Mouse (Mus musculus) heart, embryonic 14.5 days (tissue): ENCODE measurements around the gene Prmt1. TPM values are rescaled to one million over a fixed set of nuclear protein-coding genes. Genes with fewer than 3 reads are reported as not detected.

Source experiments
- ATAC-seq: fragments of 200-750 bp; cut with Nextera tagmentation; 2 replicates; pipeline ENCODE4 v1.8.0; 2017; ENCODE audit warnings: low read depth, moderate TSS enrichment; ENCODE audit not compliant: insufficient number of reproducible peaks, insufficient read depth, low FRiP score
- H3K27ac ChIP-seq, 2 experiments: fragments of 200-500 bp in 1 of 2; fragments of 300-500 bp in 1 of 2; sonication (generic) in 1 of 2; replicated peaks in 1 of 2; 2 replicates each; pipeline ENCODE4 v1.5.1; 2012 to 2014; ENCODE audit warnings: low read depth in 2 of 2, low read length in 2 of 2, control low read depth in 1 of 2, mild to moderate bottlenecking in 1 of 2, mixed read lengths in 1 of 2; ENCODE audit not compliant: control insufficient read depth in 1 of 2, insufficient read depth in 1 of 2
- H3K27me3 ChIP-seq: fragments of 300-500 bp; sonication (generic); 2 replicates; pipeline ENCODE4 v1.6.1; 2014; ENCODE audit warnings: mild to moderate bottlenecking, low read length, control low read depth; ENCODE audit not compliant: control insufficient read depth, insufficient read depth
- H3K36me3 ChIP-seq: fragments of 300-500 bp; sonication (generic); 2 replicates; pipeline ENCODE4 v1.6.1; 2014; ENCODE audit warnings: mild to moderate bottlenecking, control low read depth, low read length, mixed read lengths; ENCODE audit not compliant: control insufficient read depth, insufficient read depth
- H3K4me1 ChIP-seq, 2 experiments: fragments of 200-500 bp in 1 of 2; fragments of 300-500 bp in 1 of 2; sonication (generic) in 1 of 2; 2 replicates each; pipeline ENCODE4 v1.6.1; 2012 to 2014; ENCODE audit warnings: low read length in 2 of 2, control low read depth in 1 of 2, mixed read lengths in 1 of 2; ENCODE audit not compliant: control insufficient read depth in 2 of 2, insufficient read depth in 2 of 2
- H3K4me2 ChIP-seq: fragments of 300-500 bp; sonication (generic); 2 replicates; pipeline ENCODE4 v1.6.1; 2014; ENCODE audit warnings: mild to moderate bottlenecking, low read length
- H3K4me3 ChIP-seq, 2 experiments: fragments of 200-500 bp in 1 of 2; fragments of 300-500 bp in 1 of 2; sonication (generic) in 1 of 2; 2 replicates each; pipeline ENCODE4 v1.5.1; 2012 to 2014; ENCODE audit warnings: low read length in 2 of 2, mild to moderate bottlenecking in 2 of 2, control low read depth in 1 of 2, low read depth in 1 of 2, moderate library complexity in 1 of 2; ENCODE audit not compliant: control insufficient read depth in 1 of 2, insufficient read depth in 1 of 2
- H3K9ac ChIP-seq: fragments of 300-500 bp; sonication (generic); 2 replicates; pipeline ENCODE4 v1.6.1; 2014; ENCODE audit warnings: mild to moderate bottlenecking, low read length
- H3K9me3 ChIP-seq: fragments of 300-500 bp; sonication (generic); 2 replicates; pipeline ENCODE4 v1.6.1; 2016; ENCODE audit warnings: low read length, control low read depth; ENCODE audit not compliant: control insufficient read depth
- WGBS: fragments of 180-500 bp; shearing (Covaris S2); extraction: QIAGEN DNeasy Blood & Tissue Kit; methylation state at CpG from one replicate; pipeline ENCODE4 v1.1.7; 2014; 5-methylcytosine and 5-hydroxymethylcytosine counted together
- polyA plus RNA-seq: library from polyadenylated mRNA; unstranded; fragments of >200 nt; fragmentation: Nextera tagmentation; extraction: Ambion mirVana; gene quantifications from 2 replicates; pipeline ENCODE4 v1.2.1, GENCODE M21; 2014

Gene Prmt1
- polyA plus RNA-seq, 1 experiment from 2014 or later, result 134 TPM

DNA sequence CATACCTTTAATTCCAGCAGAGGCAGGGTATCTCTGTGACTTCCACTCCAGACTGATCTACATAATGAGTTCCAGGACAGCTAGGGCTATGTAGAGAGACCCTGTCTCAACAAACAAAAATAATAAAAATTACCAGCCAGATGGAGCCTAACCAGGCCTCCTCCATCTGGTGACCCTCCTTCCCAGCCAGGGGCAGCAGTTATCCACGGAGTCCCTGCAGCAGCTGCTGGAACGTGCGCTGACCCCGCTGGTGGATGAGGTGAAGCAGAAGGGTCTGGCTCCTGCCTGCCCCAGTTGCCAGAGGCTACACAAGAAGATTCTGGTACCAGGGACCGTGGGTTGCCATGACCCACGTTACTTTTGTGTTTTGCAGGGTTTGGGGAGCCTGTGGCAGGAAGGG lies 30.1 kb downstream of the Prmt1 start:
- Histone ChIP-seq H3K27me3 (peaks cover 7% of the 10 kb centered on the region), H3K9me3 (no peaks in the 10 kb centered on the region), H3K4me2 (no peak overlapping the region), H3K27ac (no peak overlapping the region), H3K4me3 (no peak overlapping the region), H3K9ac (no peak overlapping the region), H3K4me1 (peaks cover 2 to 4% of the 10 kb centered on the region in 2 experiments; a peak in 3 of 4 replicates), H3K36me3 (no peaks in the 10 kb centered on the region)
- WGBS, result 63% methylated on average over 6 of the region's 6 CpGs
- no peak for ATAC-seq

DNA sequence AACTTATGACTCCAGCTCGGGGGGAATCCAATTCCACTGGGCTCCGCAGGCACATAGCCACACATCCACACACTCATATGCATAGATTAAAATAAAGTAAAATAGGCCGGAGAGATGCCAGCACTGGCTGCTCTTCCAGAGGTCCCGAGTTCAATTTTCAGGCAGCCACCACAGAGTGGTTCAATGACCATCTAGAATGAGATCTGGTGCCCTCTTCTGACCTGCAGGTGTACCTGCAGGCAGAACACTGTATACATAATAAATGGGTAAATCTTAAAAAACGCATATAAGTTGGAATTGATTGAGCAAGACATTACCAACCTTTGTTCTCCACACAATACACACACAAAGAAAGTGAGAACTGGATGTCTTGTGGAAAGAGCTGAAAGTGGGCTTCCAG lies 30.7 kb downstream of the Prmt1 start:
- ATAC-seq, result no peak
- H3K36me3 ChIP-seq, result no peaks in the 10 kb centered on the region
- H3K9ac ChIP-seq, result no peak overlapping the region
- peaks cover 2 to 4% of the 10 kb centered on the region in 2 experiments; a peak in 3 of 4 replicates for H3K4me1 ChIP-seq
- peaks cover 13% of the 10 kb centered on the region for H3K27me3 ChIP-seq
- no peak overlapping the region for H3K4me2 ChIP-seq
- H3K27ac ChIP-seq, result no peak overlapping the region
- WGBS, result 46% methylated on average over 5 of the region's 5 CpGs
- no peak overlapping the region for H3K4me3 ChIP-seq
- H3K9me3 ChIP-seq, result no peaks in the 10 kb centered on the region

DNA sequence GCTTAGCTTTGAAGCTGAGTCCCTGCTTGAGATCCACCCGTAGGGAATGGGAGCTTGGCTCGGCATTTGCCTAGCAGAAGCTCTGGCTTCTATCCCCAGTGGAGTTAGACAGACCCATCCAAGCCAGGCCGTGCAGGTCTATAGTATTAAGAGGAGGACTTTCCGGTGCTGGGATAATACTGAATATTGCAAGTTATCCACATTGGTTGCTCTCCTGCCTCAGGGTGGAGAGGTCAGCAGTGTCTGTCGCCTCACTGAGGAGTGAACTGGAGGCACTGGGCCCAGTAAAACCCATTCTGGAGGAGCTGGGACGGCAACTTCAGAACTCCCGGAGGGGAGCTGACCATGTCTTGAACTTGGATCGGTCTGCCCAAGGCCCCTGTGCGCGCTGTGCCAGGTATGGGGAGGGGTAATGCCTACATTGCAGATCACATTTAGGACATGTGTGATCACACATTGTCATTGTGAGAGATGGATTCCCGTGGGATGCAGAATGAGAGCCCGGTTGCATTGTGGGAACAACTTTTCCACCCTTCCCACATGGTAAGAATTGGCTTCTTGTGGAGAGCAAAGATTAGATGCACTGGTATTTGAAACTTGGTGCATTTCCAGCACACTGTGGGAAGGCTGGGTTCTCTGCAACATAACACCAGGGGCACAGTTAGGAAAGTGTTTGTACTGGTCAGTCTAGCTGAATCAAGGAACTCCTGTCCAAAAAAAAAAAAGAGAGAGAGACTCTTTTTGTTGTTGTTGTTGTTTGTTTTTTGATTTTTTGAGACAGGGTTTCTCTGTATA lies 32.1 kb downstream of the Prmt1 start:
- Histone ChIP-seq H3K4me3 (no peak overlapping the region), H3K4me2 (no peak overlapping the region), H3K9me3 (no peaks in the 10 kb centered on the region), H3K36me3 (no peaks in the 10 kb centered on the region), H3K27ac (no peak overlapping the region), H3K4me1 (peaks cover 2 to 4% of the 10 kb centered on the region in 2 experiments; a peak in 3 of 4 replicates), H3K9ac (no peak overlapping the region), H3K27me3 (peaks cover 22% of the 10 kb centered on the region)
- 77% methylated on average over 12 of the region's 12 CpGs for WGBS
- no peak for ATAC-seq

DNA sequence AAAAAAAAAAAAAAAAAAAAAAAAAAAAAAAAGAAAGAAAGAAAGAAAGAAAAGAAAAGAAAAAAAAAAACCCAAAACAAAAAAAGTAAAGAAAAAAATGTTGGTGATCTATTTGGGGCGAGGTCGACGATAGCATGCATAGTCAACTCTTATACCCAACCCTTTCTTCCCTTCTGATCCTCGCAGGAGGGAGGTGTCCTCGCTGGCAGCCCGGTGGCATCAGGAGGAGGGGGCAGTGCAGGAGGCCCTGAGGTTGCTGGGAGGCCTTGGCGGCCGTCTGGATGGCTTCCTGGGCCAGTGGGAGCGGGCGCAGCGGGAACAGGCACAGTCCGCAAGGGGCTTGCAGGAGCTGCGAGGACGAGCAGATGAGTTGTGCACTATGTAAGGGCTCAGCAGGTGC lies 32.8 kb downstream of the Prmt1 start:
- 52% methylated on average over 14 of the region's 14 CpGs for WGBS
- Histone ChIP-seq H3K9ac (no peak overlapping the region), H3K27ac (no peak overlapping the region), H3K4me1 (peaks cover 2 to 4% of the 10 kb centered on the region in 2 experiments; a peak in 3 of 4 replicates), H3K27me3 (peaks cover 27% of the 10 kb centered on the region), H3K9me3 (no peaks in the 10 kb centered on the region), H3K4me3 (no peak overlapping the region), H3K4me2 (no peak overlapping the region), H3K36me3 (no peaks in the 10 kb centered on the region)
- ATAC-seq, result no peak

DNA sequence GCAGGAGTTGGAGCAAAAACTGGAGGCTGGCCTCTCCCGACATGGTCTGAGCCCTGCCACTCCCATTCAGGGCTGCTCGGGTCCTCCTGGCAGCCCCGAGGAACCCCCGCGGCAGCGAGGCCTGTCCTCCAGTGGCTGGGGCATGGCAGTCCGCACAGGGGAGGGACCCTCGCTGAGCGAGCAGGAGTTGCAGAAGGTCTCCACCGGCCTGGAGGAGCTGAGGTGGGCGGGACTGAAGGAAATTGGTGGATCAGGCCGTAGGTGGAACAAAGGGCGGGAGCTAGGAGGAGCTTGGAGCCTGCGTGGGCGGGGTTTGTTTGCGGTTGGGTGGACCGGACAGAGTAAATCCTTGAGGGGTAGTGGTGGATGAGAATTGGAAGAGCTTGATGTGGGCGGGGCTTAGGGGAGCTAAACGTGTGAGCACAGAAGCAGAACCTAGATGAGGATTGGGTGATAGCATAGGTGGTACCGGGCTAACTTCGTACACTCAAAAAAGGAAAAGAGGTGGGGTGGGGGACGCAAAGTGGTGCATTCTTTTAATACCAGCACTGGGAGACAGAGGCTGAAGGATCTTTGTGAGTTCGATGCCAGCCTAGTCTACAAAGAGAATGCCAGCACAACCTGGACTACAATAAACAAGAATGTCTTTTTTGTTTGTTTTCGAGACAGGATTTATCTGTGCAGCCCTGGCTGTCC lies 33.6 kb downstream of the Prmt1 start:
- Histone ChIP-seq H3K9me3 (no peaks in the 10 kb centered on the region), H3K27me3 (peaks cover 30% of the 10 kb centered on the region), H3K4me2 (peak overlapping the region; percentile 96), H3K4me1 (peaks cover 2 to 4% of the 10 kb centered on the region in 2 experiments; a peak in 3 of 4 replicates), H3K9ac (peak overlapping the region; percentile 73), H3K27ac (peak overlapping the region; percentile 13 to 60; a peak in 3 of 4 replicates), H3K36me3 (no peaks in the 10 kb centered on the region), H3K4me3 (peak overlapping the region; percentile 55 to 56)
- 7% methylated on average over 24 of the region's 24 CpGs for WGBS
- peak; percentile 88 for ATAC-seq

DNA sequence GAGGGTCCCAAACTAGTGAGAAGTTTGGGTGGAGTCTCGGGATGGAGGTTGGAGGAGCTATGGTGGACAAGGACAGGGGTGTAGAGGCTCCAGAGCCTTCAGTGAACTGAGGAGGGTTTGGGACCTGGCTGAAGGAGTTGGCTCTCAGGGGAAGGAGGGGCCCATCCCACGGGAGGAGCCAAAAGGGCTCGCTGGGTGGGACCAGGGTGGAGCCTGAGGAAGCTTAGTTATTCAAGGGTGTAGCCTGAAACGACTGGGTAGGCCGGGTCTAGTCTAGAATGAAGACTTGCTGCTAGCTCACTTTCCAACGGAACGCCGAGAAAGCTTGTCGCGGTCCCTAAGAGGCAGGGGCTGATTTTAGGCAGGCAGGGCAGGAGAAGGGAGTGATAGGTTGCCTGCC lies 34.4 kb downstream of the Prmt1 start:
- Histone ChIP-seq H3K4me1 (peaks cover 2 to 4% of the 10 kb centered on the region in 2 experiments; a peak in 3 of 4 replicates), H3K4me3 (peak overlapping the region; percentile 55 to 56), H3K4me2 (peak overlapping the region; percentile 96), H3K9me3 (no peaks in the 10 kb centered on the region), H3K9ac (peak overlapping the region; percentile 73), H3K27me3 (peaks cover 30% of the 10 kb centered on the region), H3K36me3 (no peaks in the 10 kb centered on the region), H3K27ac (no peak overlapping the region)
- WGBS, result 0% methylated on average over 10 of the region's 10 CpGs
- ATAC-seq, result no peak

DNA sequence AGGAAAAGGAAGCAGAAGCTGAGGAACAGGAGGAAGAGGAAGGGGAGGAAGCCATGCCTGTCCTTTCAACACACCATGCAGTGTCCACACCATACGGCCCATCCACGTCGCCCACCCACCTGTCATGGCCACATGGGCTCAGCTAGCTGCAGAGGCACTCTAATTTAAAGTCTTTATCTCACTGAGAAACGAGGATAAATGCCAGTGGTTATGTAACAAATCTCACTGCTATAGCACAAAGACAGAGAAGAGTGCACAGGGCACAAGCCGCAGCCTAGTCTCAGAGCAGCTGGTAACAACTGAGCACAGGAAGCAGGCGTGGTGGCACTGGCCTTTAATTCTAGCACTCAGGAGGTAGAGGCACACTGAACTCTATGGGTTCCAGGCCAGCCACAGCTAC lies 36.4 kb downstream of the Prmt1 start:
- WGBS, result 66% methylated on average over 6 of the region's 6 CpGs
- Histone ChIP-seq H3K27ac (no peak overlapping the region), H3K4me3 (no peak overlapping the region), H3K36me3 (no peaks in the 10 kb centered on the region), H3K9ac (no peak overlapping the region), H3K4me2 (no peak overlapping the region), H3K9me3 (no peaks in the 10 kb centered on the region), H3K27me3 (peaks cover 30% of the 10 kb centered on the region), H3K4me1 (peaks cover 2 to 4% of the 10 kb centered on the region in 2 experiments; a peak in 3 of 4 replicates)
- no peak for ATAC-seq
